Mouse (Mus musculus) liver, embryonic 14.5 days (tissue): ENCODE measurements around the gene Lsamp. TPM values are rescaled to one million over a fixed set of nuclear protein-coding genes. Genes with fewer than 3 reads are reported as not detected.

ENCODE experiments used
- ATAC-seq: fragments of 200-750 bp; cut with Nextera tagmentation; 2 replicates; pipeline ENCODE4 v1.8.0; 2017; ENCODE audit warnings: moderate number of reproducible peaks, mild to moderate bottlenecking, moderate library complexity; ENCODE audit not compliant: insufficient read depth
- DNase-seq, 3 experiments: peaks; one replicate each; pipeline ENCODE4 v3.0.0-alpha.2; 2012 to 2013; ENCODE audit warnings: low read depth in 3 of 3, low spot score in 3 of 3
- H3K27ac ChIP-seq: fragments of 300-500 bp; sonication (generic); 2 replicates; pipeline ENCODE4 v1.5.1; 2014; ENCODE audit warnings: moderate library complexity, mild to moderate bottlenecking, control low read depth, inconsistent platforms
- H3K27me3 ChIP-seq: fragments of 300-500 bp; sonication (generic); 2 replicates; pipeline ENCODE4 v1.6.1; 2014; ENCODE audit warnings: mild to moderate bottlenecking, low read length, moderate library complexity; ENCODE audit not compliant: control insufficient read depth, insufficient read depth
- H3K36me3 ChIP-seq: fragments of 300-500 bp; sonication (generic); replicated peaks from 2 replicates; pipeline ENCODE4 v1.6.1; 2014; ENCODE audit warnings: low read depth; ENCODE audit not compliant: control insufficient read depth, insufficient read depth
- H3K4me1 ChIP-seq, 2 experiments: fragments of 200-500 bp in 1 of 2; fragments of 300-500 bp in 1 of 2; sonication (generic) in 1 of 2; replicated peaks; 2 replicates each; pipeline ENCODE4 v1.6.1; 2012 to 2014; ENCODE audit warnings: antibody characterized with exemption in 1 of 2, inconsistent platforms in 1 of 2, low read length in 1 of 2; ENCODE audit not compliant: control insufficient read depth in 2 of 2, insufficient read depth in 2 of 2
- H3K4me2 ChIP-seq: fragments of 300-500 bp; sonication (generic); 2 replicates; pipeline ENCODE4 v1.6.1; 2014; ENCODE audit warnings: low read depth, mild to moderate bottlenecking, control low read depth, moderate library complexity
- H3K4me3 ChIP-seq, 2 experiments: fragments of 200-500 bp in 1 of 2; fragments of 300-500 bp in 1 of 2; sonication (generic) in 1 of 2; 2 replicates each; pipeline ENCODE4 v1.5.1; 2012 to 2014; ENCODE audit warnings: low read depth in 2 of 2, low read length in 2 of 2, mild to moderate bottlenecking in 2 of 2, control low read depth in 1 of 2, inconsistent platforms in 1 of 2, moderate library complexity in 1 of 2; ENCODE audit not compliant: insufficient read depth in 1 of 2
- H3K9ac ChIP-seq: fragments of 300-500 bp; sonication (generic); replicated peaks from 2 replicates; pipeline ENCODE4 v1.6.1; 2014; ENCODE audit warnings: mild to moderate bottlenecking, control low read depth, moderate library complexity
- H3K9me3 ChIP-seq: fragments of 300-500 bp; sonication (generic); 2 replicates; pipeline ENCODE4 v1.6.1; 2016; ENCODE audit warnings: low read length, mixed read lengths; ENCODE audit not compliant: control insufficient read depth
- CTCF ChIP-seq: IDR thresholded peaks from 2 replicates; pipeline ENCODE4 v1.5.1; 2016; ENCODE audit warnings: antibody characterized with exemption, low read depth, control low read depth
- EP300 ChIP-seq: IDR thresholded peaks from 2 replicates; pipeline ENCODE4 v1.6.1; 2016; ENCODE audit warnings: antibody characterized with exemption, low read depth
- WGBS: fragments of 180-500 bp; shearing (Covaris S2); extraction: QIAGEN DNeasy Blood & Tissue Kit; methylation state at CpG from one replicate; pipeline ENCODE4 v1.1.7; 2014; ENCODE audit not compliant: insufficient replicate concordance; 5-methylcytosine and 5-hydroxymethylcytosine counted together
- polyA plus RNA-seq, 2 experiments: library from polyadenylated mRNA; depleted of rRNA in 1 of 2; stranded (reverse) in 1 of 2; unstranded in 1 of 2; fragments of >200 nt; fragmentation: Nextera tagmentation in 1 of 2; extraction: Ambion mirVana in 1 of 2; gene quantifications; 2 replicates each; pipeline versions ENCODE4 v1.2.1 to v1.2.3; 2012 to 2014

The Lsamp gene
- polyA plus RNA-seq, 2 experiments: 0.03 to 0.06 TPM

GRCm38 (mm10) chr16:42079573-42079972 lies 2095.4 kb downstream of the Lsamp start:
- Histone ChIP-seq H3K4me2 (no peak overlapping the region), H3K4me1 (no peaks in the 10 kb centered on the region), H3K27me3 (no peaks in the 10 kb centered on the region), H3K4me3 (no peak overlapping the region), H3K9ac (no peak overlapping the region), H3K36me3 (no peaks in the 10 kb centered on the region), H3K9me3 (no peaks in the 10 kb centered on the region), H3K27ac (no peak overlapping the region)
- ATAC-seq: no peak
- DNase-seq: no peak
- no peak for TF ChIP-seq EP300
- WGBS: 58% methylated on average over 4 of the region's 4 CpGs

- Histone ChIP-seq H3K9ac (no peak overlapping the region), H3K4me1 (no peaks in the 10 kb centered on the region), H3K9me3 (no peaks in the 10 kb centered on the region), H3K4me2 (no peak overlapping the region), H3K36me3 (no peaks in the 10 kb centered on the region), H3K27me3 (no peaks in the 10 kb centered on the region), H3K27ac (no peak overlapping the region), H3K4me3 (no peak overlapping the region)
- WGBS: 35% methylated on average over 2 of the region's 2 CpGs
- DNase-seq (no peak), ATAC-seq (no peak)
- TF ChIP-seq EP300 (no peak), CTCF (no peak)
These were observed 2097.4 kb downstream of the Lsamp start for GRCm38 (mm10) chr16:42081611-42082010.

DNA sequence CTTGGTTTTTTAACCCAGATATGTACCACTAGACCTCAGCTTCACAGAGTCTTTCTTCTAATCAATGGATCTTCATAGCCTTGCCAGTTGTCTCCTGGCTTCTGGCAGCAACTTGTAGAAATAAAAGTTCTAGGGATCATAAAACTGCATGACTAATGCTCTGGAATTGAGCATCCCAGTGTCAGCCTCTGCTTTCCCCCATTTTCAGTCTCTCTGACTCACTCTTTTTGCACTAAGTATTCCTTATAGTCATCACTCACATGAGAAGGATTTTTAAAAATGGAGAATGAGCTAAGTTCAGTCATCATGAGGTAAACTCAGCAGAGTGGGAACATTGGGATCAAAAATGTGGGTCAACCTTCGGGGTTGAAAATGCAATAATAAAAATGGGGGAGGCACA lies 2113.3 kb downstream of the Lsamp start:
- Histone ChIP-seq H3K9ac (no peak overlapping the region), H3K9me3 (no peaks in the 10 kb centered on the region), H3K4me2 (no peak overlapping the region), H3K27ac (no peak overlapping the region), H3K36me3 (no peaks in the 10 kb centered on the region), H3K4me3 (no peak overlapping the region), H3K4me1 (no peaks in the 10 kb centered on the region), H3K27me3 (no peaks in the 10 kb centered on the region)
- DNase-seq (no peak), ATAC-seq (no peak)
- TF ChIP-seq EP300 (no peak), CTCF (no peak)
- WGBS: 50% methylated on average over 1 of the region's 1 CpGs

DNA sequence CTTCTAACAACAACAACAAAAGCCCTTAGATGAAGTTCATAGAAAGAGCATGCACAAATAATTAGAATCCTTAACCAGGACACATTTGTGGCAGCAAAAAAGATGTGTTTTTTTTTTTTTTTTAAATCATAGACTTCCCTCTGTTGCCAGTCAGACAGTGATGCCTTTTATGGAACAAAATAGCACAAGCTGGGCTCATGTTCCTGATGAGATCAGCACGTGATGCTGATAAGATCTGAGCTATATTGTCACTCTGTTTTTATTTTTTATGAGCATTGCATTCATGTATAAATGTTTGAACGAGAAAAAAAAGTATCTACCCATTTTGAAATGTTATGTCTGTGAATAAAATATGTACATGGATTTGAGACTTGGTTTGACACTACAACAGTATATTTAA lies 2118.0 kb downstream of the Lsamp start:
- Histone ChIP-seq H3K9me3 (no peaks in the 10 kb centered on the region), H3K9ac (no peak overlapping the region), H3K27ac (no peak overlapping the region), H3K4me2 (no peak overlapping the region), H3K27me3 (no peaks in the 10 kb centered on the region), H3K4me3 (no peak overlapping the region), H3K4me1 (no peaks in the 10 kb centered on the region), H3K36me3 (no peaks in the 10 kb centered on the region)
- WGBS: 38% methylated on average over 2 of the region's 2 CpGs
- DNase-seq (no peak), ATAC-seq (no peak)
- TF ChIP-seq CTCF (no peak), EP300 (no peak)

GRCm38 (mm10) chr16:42102635-42103034 lies 2118.5 kb downstream of the Lsamp start:
- no peak overlapping the region for H3K4me3 ChIP-seq
- H3K4me1 ChIP-seq: no peaks in the 10 kb centered on the region
- no peaks in the 10 kb centered on the region for H3K9me3 ChIP-seq
- no peaks in the 10 kb centered on the region for H3K36me3 ChIP-seq
- H3K27me3 ChIP-seq: no peaks in the 10 kb centered on the region
- ATAC-seq (no peak), DNase-seq (no peak)
- H3K9ac ChIP-seq: no peak overlapping the region
- TF ChIP-seq EP300 (no peak), CTCF (no peak)
- H3K4me2 ChIP-seq: no peak overlapping the region
- 56% methylated on average over 8 of the region's 8 CpGs for WGBS
- no peak overlapping the region for H3K27ac ChIP-seq
